Mouse (Mus musculus) heart, embryonic 14.5 days (tissue): ENCODE measurements at regions not wholly inside any gene's neighbourhood (a gene's known extent, or its start where the extent isn't known, plus 50 kb on each side); places are given as distances from the start of the nearest gene placed in this dataset.

Experiments
- ATAC-seq: fragments of 200-750 bp; cut with Nextera tagmentation; 2 replicates; pipeline ENCODE4 v1.8.0; 2017; ENCODE audit warnings: low read depth, moderate TSS enrichment; ENCODE audit not compliant: insufficient number of reproducible peaks, insufficient read depth, low FRiP score
- H3K27ac ChIP-seq, 2 experiments: fragments of 200-500 bp in 1 of 2; fragments of 300-500 bp in 1 of 2; sonication (generic) in 1 of 2; replicated peaks in 1 of 2; 2 replicates each; pipeline ENCODE4 v1.5.1; 2012 to 2014; ENCODE audit warnings: low read depth in 2 of 2, low read length in 2 of 2, control low read depth in 1 of 2, mild to moderate bottlenecking in 1 of 2, mixed read lengths in 1 of 2; ENCODE audit not compliant: control insufficient read depth in 1 of 2, insufficient read depth in 1 of 2
- H3K27me3 ChIP-seq: fragments of 300-500 bp; sonication (generic); 2 replicates; pipeline ENCODE4 v1.6.1; 2014; ENCODE audit warnings: mild to moderate bottlenecking, low read length, control low read depth; ENCODE audit not compliant: control insufficient read depth, insufficient read depth
- H3K36me3 ChIP-seq: fragments of 300-500 bp; sonication (generic); 2 replicates; pipeline ENCODE4 v1.6.1; 2014; ENCODE audit warnings: mild to moderate bottlenecking, control low read depth, low read length, mixed read lengths; ENCODE audit not compliant: control insufficient read depth, insufficient read depth
- H3K4me1 ChIP-seq, 2 experiments: fragments of 200-500 bp in 1 of 2; fragments of 300-500 bp in 1 of 2; sonication (generic) in 1 of 2; 2 replicates each; pipeline ENCODE4 v1.6.1; 2012 to 2014; ENCODE audit warnings: low read length in 2 of 2, control low read depth in 1 of 2, mixed read lengths in 1 of 2; ENCODE audit not compliant: control insufficient read depth in 2 of 2, insufficient read depth in 2 of 2
- H3K4me2 ChIP-seq: fragments of 300-500 bp; sonication (generic); 2 replicates; pipeline ENCODE4 v1.6.1; 2014; ENCODE audit warnings: mild to moderate bottlenecking, low read length
- H3K4me3 ChIP-seq, 2 experiments: fragments of 200-500 bp in 1 of 2; fragments of 300-500 bp in 1 of 2; sonication (generic) in 1 of 2; 2 replicates each; pipeline ENCODE4 v1.5.1; 2012 to 2014; ENCODE audit warnings: low read length in 2 of 2, mild to moderate bottlenecking in 2 of 2, control low read depth in 1 of 2, low read depth in 1 of 2, moderate library complexity in 1 of 2; ENCODE audit not compliant: control insufficient read depth in 1 of 2, insufficient read depth in 1 of 2
- H3K9ac ChIP-seq: fragments of 300-500 bp; sonication (generic); 2 replicates; pipeline ENCODE4 v1.6.1; 2014; ENCODE audit warnings: mild to moderate bottlenecking, low read length
- H3K9me3 ChIP-seq: fragments of 300-500 bp; sonication (generic); 2 replicates; pipeline ENCODE4 v1.6.1; 2016; ENCODE audit warnings: low read length, control low read depth; ENCODE audit not compliant: control insufficient read depth
- WGBS: fragments of 180-500 bp; shearing (Covaris S2); extraction: QIAGEN DNeasy Blood & Tissue Kit; methylation state at CpG from one replicate; pipeline ENCODE4 v1.1.7; 2014; 5-methylcytosine and 5-hydroxymethylcytosine counted together

GRCm38 (mm10) chr10:104367219-104367618 is 173.4 kb downstream of the Gm4340 start:
- H3K27ac ChIP-seq = no peak overlapping the region
- H3K4me2 ChIP-seq = no peak overlapping the region
- H3K9ac ChIP-seq = no peak overlapping the region
- no peaks in the 10 kb centered on the region for H3K27me3 ChIP-seq
- no peaks in the 10 kb centered on the region for H3K9me3 ChIP-seq
- H3K36me3 ChIP-seq = no peaks in the 10 kb centered on the region
- H3K4me1 ChIP-seq = no peaks in the 10 kb centered on the region
- H3K4me3 ChIP-seq = no peak overlapping the region
- 85% methylated on average over 2 of the region's 2 CpGs for WGBS
- no peak for ATAC-seq

DNA sequence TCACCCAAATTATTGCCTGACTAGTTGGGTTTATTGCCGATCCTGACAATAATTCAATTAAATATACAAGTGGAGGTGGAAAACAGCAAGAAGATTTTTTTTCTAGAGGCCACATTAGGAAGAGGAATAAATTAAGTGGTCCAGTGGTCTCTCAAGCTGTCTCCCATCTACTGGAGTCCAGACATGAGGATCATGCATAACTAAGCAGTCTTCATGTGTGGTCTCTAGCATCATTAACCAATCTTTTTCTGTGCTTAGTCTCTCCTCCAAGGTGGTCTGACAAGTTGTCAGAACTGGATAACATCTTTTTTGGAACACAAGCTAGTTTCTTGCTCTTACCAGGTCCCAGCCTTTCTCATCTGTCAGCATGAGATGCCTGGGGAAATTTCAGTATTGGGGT is 180.7 kb downstream of the Gm4340 start:
- ATAC-seq = no peak
- Histone ChIP-seq H3K4me2 (no peak overlapping the region), H3K4me1 (no peaks in the 10 kb centered on the region), H3K27me3 (no peaks in the 10 kb centered on the region), H3K9me3 (no peaks in the 10 kb centered on the region), H3K4me3 (no peak overlapping the region), H3K27ac (no peak overlapping the region), H3K9ac (no peak overlapping the region), H3K36me3 (no peaks in the 10 kb centered on the region)
- WGBS = 100% methylated on average over 1 of the region's 1 CpGs

- Histone ChIP-seq H3K9ac (no peak overlapping the region), H3K4me1 (no peaks in the 10 kb centered on the region), H3K4me2 (no peak overlapping the region), H3K27me3 (no peaks in the 10 kb centered on the region), H3K9me3 (no peaks in the 10 kb centered on the region), H3K4me3 (no peak overlapping the region), H3K27ac (no peak overlapping the region), H3K36me3 (no peaks in the 10 kb centered on the region)
- 74% methylated on average over 2 of the region's 2 CpGs for WGBS
- no peak for ATAC-seq
Observed at GRCm38 (mm10) chr10:104388254-104388653, 194.4 kb downstream of the Gm4340 start.

DNA sequence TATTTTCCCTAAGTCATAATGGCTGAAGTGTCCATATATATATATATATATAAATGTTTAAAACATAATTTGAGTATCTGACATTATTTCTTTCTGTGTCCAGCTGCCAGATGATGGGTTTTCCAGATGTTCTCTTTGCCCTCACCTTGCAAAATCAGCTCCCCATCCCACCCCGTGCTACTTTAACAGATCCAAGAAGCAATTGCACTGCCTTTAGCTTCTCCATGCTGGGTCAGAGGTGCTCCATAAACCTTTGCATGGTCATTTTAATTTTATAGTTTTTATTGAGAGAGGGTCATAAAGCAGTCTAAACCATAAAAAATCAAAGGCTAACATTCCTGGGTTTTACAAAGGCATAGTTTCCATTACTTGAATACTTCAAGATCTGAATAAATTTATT is 201.9 kb downstream of the Gm4340 start:
- 84% methylated on average over 1 of the region's 1 CpGs for WGBS
- Histone ChIP-seq H3K4me1 (no peaks in the 10 kb centered on the region), H3K4me2 (no peak overlapping the region), H3K9ac (no peak overlapping the region), H3K27ac (no peak overlapping the region), H3K4me3 (no peak overlapping the region), H3K36me3 (no peaks in the 10 kb centered on the region), H3K9me3 (no peaks in the 10 kb centered on the region), H3K27me3 (no peaks in the 10 kb centered on the region)
- no peak for ATAC-seq

DNA sequence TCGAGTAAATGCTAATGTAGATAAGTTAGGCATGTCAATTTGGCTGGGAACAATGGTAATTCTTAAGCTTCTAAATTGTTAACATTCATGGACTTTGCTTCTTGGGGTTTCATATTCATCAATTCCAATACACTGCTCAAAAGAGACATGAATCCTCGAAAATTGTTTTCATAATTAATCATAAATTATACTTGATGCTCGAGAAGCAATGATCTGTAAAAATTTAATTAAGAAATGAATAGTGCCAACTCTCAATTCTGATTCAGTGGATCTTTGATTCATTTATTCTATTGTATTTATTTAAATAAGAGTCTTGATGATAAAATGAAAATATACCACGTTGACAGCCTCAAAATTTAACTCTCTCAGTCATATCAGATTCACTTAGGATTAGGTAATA is 214.9 kb downstream of the Gm4340 start:
- Histone ChIP-seq H3K27ac (no peak overlapping the region), H3K27me3 (no peaks in the 10 kb centered on the region), H3K4me1 (no peaks in the 10 kb centered on the region), H3K4me2 (no peak overlapping the region), H3K4me3 (no peak overlapping the region), H3K9me3 (no peaks in the 10 kb centered on the region), H3K36me3 (no peaks in the 10 kb centered on the region), H3K9ac (no peak overlapping the region)
- 60% methylated on average over 4 of the region's 4 CpGs for WGBS
- no peak for ATAC-seq

GRCm38 (mm10) chr10:104422541-104422940 is 228.7 kb downstream of the Gm4340 start:
- no peak for ATAC-seq

DNA sequence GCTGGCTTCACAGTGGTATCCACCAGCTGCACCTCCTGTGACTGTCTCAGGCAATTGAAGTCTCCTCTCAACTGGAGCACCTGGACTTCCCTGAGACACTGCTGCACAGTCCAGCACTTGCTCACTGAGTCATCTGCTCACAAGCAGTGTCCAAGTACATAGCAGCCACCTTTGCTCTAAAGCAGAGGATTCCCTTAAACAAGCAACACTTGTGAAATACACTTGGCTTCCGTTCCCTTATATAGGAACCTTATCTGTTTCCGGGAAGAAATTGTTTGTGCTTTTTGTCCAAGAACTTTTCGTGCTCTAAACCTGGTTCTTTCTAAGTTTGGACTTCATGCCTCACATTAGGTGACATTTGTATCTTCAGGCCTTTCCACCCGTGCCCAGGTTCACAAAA is 229.3 kb downstream of the Gm4340 start:
- no peak overlapping the region for H3K27ac ChIP-seq
- no peaks in the 10 kb centered on the region for H3K36me3 ChIP-seq
- H3K4me1 ChIP-seq = no peaks in the 10 kb centered on the region; a peak in 1 of 4 replicates
- H3K4me2 ChIP-seq = no peak overlapping the region
- ATAC-seq = no peak
- no peaks in the 10 kb centered on the region for H3K27me3 ChIP-seq
- H3K9me3 ChIP-seq = no peaks in the 10 kb centered on the region
- 72% methylated on average over 4 of the region's 4 CpGs for WGBS
- no peak overlapping the region for H3K9ac ChIP-seq
- H3K4me3 ChIP-seq = no peak overlapping the region

More at GRCm38 (mm10) chr10:104422541-104422940, 228.7 kb downstream of the Gm4340 start:
- Histone ChIP-seq H3K4me2 (no peak overlapping the region), H3K27ac (no peak overlapping the region), H3K9ac (no peak overlapping the region), H3K9me3 (no peaks in the 10 kb centered on the region), H3K4me3 (no peak overlapping the region), H3K36me3 (no peaks in the 10 kb centered on the region), H3K4me1 (no peaks in the 10 kb centered on the region; a peak in 1 of 4 replicates), H3K27me3 (no peaks in the 10 kb centered on the region)

DNA sequence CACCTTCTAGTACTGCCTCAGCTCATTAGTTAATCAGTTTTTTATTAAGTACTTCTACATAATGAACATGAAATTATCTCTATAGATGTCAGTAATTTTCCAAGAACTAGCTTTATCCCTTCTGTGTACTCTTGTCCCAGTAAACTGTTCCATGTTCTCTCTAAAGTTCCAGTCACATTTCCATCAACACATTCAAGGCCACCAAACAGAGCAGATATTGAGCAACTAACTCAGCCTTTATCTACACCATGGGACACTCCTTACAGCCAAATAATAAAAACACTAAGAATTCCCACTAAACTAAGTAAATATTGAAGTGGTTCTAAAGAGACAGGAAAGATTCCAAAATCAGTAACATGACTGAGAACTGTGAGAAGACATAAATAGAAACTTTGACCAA is 229.9 kb downstream of the Gm4340 start:
- Histone ChIP-seq H3K4me3 (no peak overlapping the region), H3K9ac (no peak overlapping the region), H3K9me3 (no peaks in the 10 kb centered on the region), H3K4me1 (no peaks in the 10 kb centered on the region; a peak in 1 of 4 replicates), H3K36me3 (no peaks in the 10 kb centered on the region), H3K4me2 (no peak overlapping the region), H3K27me3 (no peaks in the 10 kb centered on the region), H3K27ac (no peak overlapping the region)
- ATAC-seq = no peak
